8 mouse cellular contexts compared by ENCODE assay signal in the genomic region with DNA sequence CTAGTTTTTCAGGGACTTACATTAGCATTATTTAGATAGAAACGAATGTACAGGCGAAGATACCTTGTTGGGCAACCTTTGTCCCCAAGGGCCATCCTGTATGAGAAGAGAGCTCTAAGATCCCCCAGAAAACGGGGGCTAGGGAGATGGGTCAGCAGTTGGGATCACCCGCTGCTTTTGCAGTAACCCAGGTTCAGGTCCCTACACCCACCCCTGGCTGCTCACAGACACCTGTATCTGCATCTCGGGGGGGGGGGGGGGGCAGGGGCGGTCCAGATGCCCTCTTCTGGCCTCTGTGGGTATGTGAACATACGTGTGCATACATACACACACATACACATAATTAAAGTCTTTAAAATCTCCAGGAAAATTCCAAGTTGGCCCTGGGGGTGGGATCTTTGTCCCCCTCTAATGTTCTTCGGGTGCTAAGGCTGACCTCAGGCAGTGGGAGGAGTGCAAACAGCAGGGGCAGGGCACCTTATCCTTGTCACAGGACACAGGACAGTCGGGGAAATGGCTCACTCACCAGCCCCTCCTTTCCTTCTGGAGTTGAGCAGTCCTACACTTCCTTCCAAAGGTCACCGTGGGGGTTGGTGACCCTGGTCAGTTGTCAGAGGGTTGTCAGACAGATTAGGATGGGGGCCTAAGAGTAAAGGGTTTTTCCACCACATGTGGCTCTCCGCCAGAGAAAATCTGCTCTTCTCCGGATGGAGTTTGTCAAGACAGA. TPM values are rescaled to one million over a fixed set of nuclear protein-coding genes. Genes with fewer than 3 reads are reported as not detected.
DNase-seq lines count a peak whose midpoint lies in the region; ATAC-seq and TF ChIP-seq lines count a peak whose summit lies in the region.

No protein-coding gene starts in this region.

- TF ChIP-seq POLR2A in heart, adult 2 months (IDR thresholded peaks at IDR 0.05; ENCODE audit: insufficient read depth, low read depth, low read length) = peak; percentile 67

- DNase-seq in gastrocnemius, adult 2 months = peak; percentile 48
- DNase-seq in gastrocnemius, postnatal 4 days (ENCODE audit: low spot score in 2 of 2) = no peak
- DNase-seq in c-Kit-positive CD71-positive TER-119-positive erythroid progenitor cells, embryonic 14.5 days (ENCODE audit: low spot score) = peak; percentile 65
- DNase-seq in heart, adult 2 months = peak; percentile 72 to 81
- DNase-seq in kidney, adult 11 months = peak; percentile 94
- peak; percentile 79 to 86 for DNase-seq in lung, adult 18-20 months
- no peak for DNase-seq in frontal cortex, postnatal 36 days (ENCODE audit: low spot score in 2 of 2)

- intact Hi-C loops in gastrocnemius, adult 2 months (cut with DNase I) = loop anchor here (5.0 kb wide), 1 partner anchor 109 kb away; no protein-coding TSS in a partner anchor
- intact Hi-C loops in heart, adult 2 months (cut with DNase I) = no loop called here

- peak overlapping the region; percentile 98 for H3K27ac ChIP-seq in gastrocnemius, adult 2 months
- H3K27ac ChIP-seq in heart, adult 2 months = peak overlapping the region; percentile 92
- H3K27ac ChIP-seq in neural tube, embryonic 14.5 days (ENCODE audit: low read depth, low read length) = no peak overlapping the region

- H3K4me3 ChIP-seq in gastrocnemius, adult 2 months = peak overlapping the region; percentile 70
- H3K4me3 ChIP-seq in heart, adult 2 months = peak overlapping the region; percentile 54
- H3K4me3 ChIP-seq in neural tube, embryonic 14.5 days (ENCODE audit: low read depth, low read length) = no peak overlapping the region; the same call in 1 of the 2 replicates

- no peak for TF ChIP-seq CTCF in gastrocnemius, adult 2 months (IDR thresholded peaks at IDR 0.05)
- TF ChIP-seq CTCF in heart, adult 2 months (IDR thresholded peaks at IDR 0.05) = peak; percentile 31

- ATAC-seq in neural tube, embryonic 14.5 days (ENCODE audit: low read depth) = peak; percentile 31; the same call in 1 of the 2 replicates

- no peaks in the 10 kb centered on the region for H3K36me3 ChIP-seq in heart, adult 2 months (ENCODE audit: control insufficient read depth, insufficient read depth, low read length)
- no peaks in the 10 kb centered on the region for H3K36me3 ChIP-seq in neural tube, embryonic 14.5 days (ENCODE audit: control insufficient read depth, insufficient read depth, low read length)

- H3K4me2 ChIP-seq in neural tube, embryonic 14.5 days (ENCODE audit: low read depth, low read length) = peak overlapping the region; percentile 46; the same call in 1 of the 2 replicates

- 16% methylated on average over 12 of the region's 12 CpGs for WGBS in heart, adult 2 months
- 25% methylated on average over 12 of the region's 12 CpGs for WGBS in neural tube, embryonic 14.5 days

- H3K9me3 ChIP-seq in neural tube, embryonic 14.5 days (ENCODE audit: control insufficient read depth, low read length) = no peaks in the 10 kb centered on the region

- H3K27me3 ChIP-seq in heart, adult 2 months (ENCODE audit: control insufficient read depth, insufficient read depth, low read length) = no peaks in the 10 kb centered on the region
- H3K27me3 ChIP-seq in neural tube, embryonic 14.5 days (ENCODE audit: control insufficient read depth, insufficient read depth, low read length) = peaks cover 3% of the 10 kb centered on the region; the same call in 1 of the 2 replicates

- peak; percentile 44; the same call in 1 of the 2 replicates for TF ChIP-seq EP300 in heart, adult 2 months (IDR thresholded peaks at IDR 0.05; ENCODE audit: insufficient read depth, low read depth, low read length)

- H3K4me1 ChIP-seq in heart, adult 2 months (ENCODE audit: control insufficient read depth, insufficient read depth, low read length) = peaks cover 7% of the 10 kb centered on the region
- 0 out of 2 replicates have a peak, but pooled peaks cover 3% of the 10 kb centered on the region for H3K4me1 ChIP-seq in neural tube, embryonic 14.5 days (ENCODE audit: control insufficient read depth, insufficient read depth, low read length)

- no peak overlapping the region; the same call in 1 of the 2 replicates for H3K9ac ChIP-seq in heart, adult 2 months (ENCODE audit: low read depth, low read length)
- H3K9ac ChIP-seq in neural tube, embryonic 14.5 days (replicated peaks; ENCODE audit: low read depth, low read length) = no peak overlapping the region

- no peaks in the 10 kb centered on the region for H3K79me2 ChIP-seq in heart, adult 2 months (replicated peaks; ENCODE audit: control insufficient read depth, insufficient read depth, low read length)

RNA-seq across cellular contexts. Expression of gene Vamp8, which starts 0.5 kb away (rescaled TPM):
- 10 to 100 TPM; 50.4 to 58.0 TPM for total RNA-seq in gastrocnemius, adult 2 months (2021)
- 10 to 100 TPM; 72.0 to 72.9 TPM for total RNA-seq in gastrocnemius, postnatal 4 days (2021)
- 10 to 100 TPM; 69.3 to 78.8 TPM for total RNA-seq in heart, adult 2 months (2021)
- 85.6 and 112 TPM in 2 replicates for polyA plus RNA-seq in heart, adult 2 months (2012; rRNA removed)
- polyA plus RNA-seq in neural tube, embryonic 14.5 days (2014; fragmentation: Nextera tagmentation; extraction: Ambion mirVana) = 7.9 and 19.8 TPM in 2 replicates

RNA-seq across cellular contexts. Expression of gene Vamp5, which starts 10.7 kb away (rescaled TPM):
- 100 to 1,000 TPM in 1 of 2 experiments, 10 to 100 TPM in 1; 97.5 to 102 TPM for total RNA-seq in gastrocnemius, adult 2 months (2021)
- total RNA-seq in gastrocnemius, postnatal 4 days (2021) = 10 to 100 TPM; 17.5 to 21.9 TPM
- 10 to 100 TPM; 49.3 to 58.3 TPM for total RNA-seq in heart, adult 2 months (2021)
- polyA plus RNA-seq in heart, adult 2 months (2012; rRNA removed) = 99.6 and 116 TPM in 2 replicates
- polyA plus RNA-seq in neural tube, embryonic 14.5 days (2014; fragmentation: Nextera tagmentation; extraction: Ambion mirVana) = 3.1 and 28.2 TPM in 2 replicates

RNA-seq across cellular contexts. Expression of gene Ggcx, which starts 23.1 kb away (rescaled TPM):
- 10 to 100 TPM; 12.2 to 17.3 TPM for total RNA-seq in gastrocnemius, adult 2 months (2021)
- total RNA-seq in gastrocnemius, postnatal 4 days (2021) = 10 to 100 TPM; 24.6 to 27.6 TPM
- 10 to 100 TPM; 30.4 to 32.5 TPM for total RNA-seq in heart, adult 2 months (2021)
- 19.3 and 26.1 TPM in 2 replicates for polyA plus RNA-seq in heart, adult 2 months (2012; rRNA removed)
- 11.6 and 15.0 TPM in 2 replicates for polyA plus RNA-seq in neural tube, embryonic 14.5 days (2014; fragmentation: Nextera tagmentation; extraction: Ambion mirVana)

RNA-seq across cellular contexts. Expression of gene Rnf181, which starts 24.2 kb away (rescaled TPM):
- total RNA-seq in gastrocnemius, adult 2 months (2021) = 10 to 100 TPM; 24.9 to 26.6 TPM
- total RNA-seq in gastrocnemius, postnatal 4 days (2021) = 10 to 100 TPM; 36.8 to 41.5 TPM
- 10 to 100 TPM; 36.0 to 40.7 TPM for total RNA-seq in heart, adult 2 months (2021)
- polyA plus RNA-seq in heart, adult 2 months (2012; rRNA removed) = 44.0 and 56.6 TPM in 2 replicates
- 115 and 145 TPM in 2 replicates for polyA plus RNA-seq in neural tube, embryonic 14.5 days (2014; fragmentation: Nextera tagmentation; extraction: Ambion mirVana)

RNA-seq across cellular contexts. Expression of gene Tmem150a, which starts 35.7 kb away (rescaled TPM):
- total RNA-seq in gastrocnemius, adult 2 months (2021) = 10 to 100 TPM; 21.0 to 24.2 TPM
- total RNA-seq in gastrocnemius, postnatal 4 days (2021) = 10 to 100 TPM in 1 of 2 experiments, 1 to 10 TPM in 1; 9.4 to 10.2 TPM
- total RNA-seq in heart, adult 2 months (2021) = 10 to 100 TPM; 22.7 to 22.8 TPM
- 79.2 and 86.9 TPM in 2 replicates for polyA plus RNA-seq in heart, adult 2 months (2012; rRNA removed)
- 15.4 and 28.7 TPM in 2 replicates for polyA plus RNA-seq in neural tube, embryonic 14.5 days (2014; fragmentation: Nextera tagmentation; extraction: Ambion mirVana)

Comparison
In these comparisons a context has a peak if more than half of its experiments do, and no peak if none do; other contexts are left out.
1. DNase-seq: peak in gastrocnemius, adult 2 months (single experiment), c-Kit-positive CD71-positive TER-119-positive erythroid progenitor cells, embryonic 14.5 days (single experiment), heart, adult 2 months (2 of 2), kidney, adult 11 months (single experiment) and lung, adult 18-20 months (2 of 2); none in gastrocnemius, postnatal 4 days (0 of 2) and frontal cortex, postnatal 36 days (0 of 2).